Mouse (Mus musculus): ENCODE data around the gene Qrsl1.

Qrsl1 gene

DNA sequence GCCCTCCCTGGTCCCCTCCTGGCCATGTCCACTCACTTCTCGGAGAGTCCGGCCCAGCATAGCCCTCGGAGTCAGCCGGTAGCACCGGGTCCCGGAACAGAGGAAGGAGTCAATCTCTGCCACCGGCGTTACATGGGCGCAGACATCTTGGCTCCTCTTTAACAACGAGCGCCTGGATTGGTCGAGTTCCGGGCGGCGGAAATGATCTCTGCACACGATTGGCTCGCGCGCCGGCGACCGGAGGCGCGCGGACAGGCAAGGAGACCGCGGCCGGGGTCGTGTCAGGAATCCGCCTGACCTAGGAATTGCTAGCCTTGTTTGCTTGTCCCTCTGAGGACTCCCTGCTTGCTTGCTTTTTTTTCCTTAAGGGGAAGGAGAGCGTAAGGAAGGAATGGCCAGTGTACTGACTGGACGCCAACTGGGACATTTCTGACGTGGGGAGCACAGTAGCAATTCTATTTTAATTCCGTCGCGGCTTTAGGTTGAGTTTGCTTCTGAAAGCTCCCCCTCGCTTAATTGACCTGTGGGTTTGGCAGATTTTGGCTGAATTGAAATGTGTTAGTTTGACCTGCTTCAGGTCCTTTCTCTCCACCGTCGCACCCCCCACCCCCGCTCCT, at the start of gene Qrsl1, which contains the start of gene Rtn4ip1:
Gene Qrsl1 (minus strand): TSS at position 168 of the 617 bp plus-strand sequence.
Gene Rtn4ip1 (plus strand): TSS at position 230 of the 617 bp plus-strand sequence.
- DNase-seq (ENCODE audit: low read depth, low spot score): peak; percentile 96

- no peak for DNase-seq (ENCODE audit: low read depth, low spot score)
Measured at GRCm38 (mm10) chr10:43945435-43945834, 43.9 kb upstream of the Qrsl1 start.

GRCm38 (mm10) chr10:43943736-43944135, 42.2 kb upstream of the Qrsl1 start:
- DNase-seq (ENCODE audit: low read depth, low spot score): no peak

- DNase-seq (ENCODE audit: low read depth, low spot score): peak; percentile 82
Measured at GRCm38 (mm10) chr10:43939136-43939662, 37.7 kb upstream of the Qrsl1 start.

- no peak for DNase-seq (ENCODE audit: low read depth, low spot score)
Measured at GRCm38 (mm10) chr10:43928596-43928995, 27.1 kb upstream of the Qrsl1 start.

DNA sequence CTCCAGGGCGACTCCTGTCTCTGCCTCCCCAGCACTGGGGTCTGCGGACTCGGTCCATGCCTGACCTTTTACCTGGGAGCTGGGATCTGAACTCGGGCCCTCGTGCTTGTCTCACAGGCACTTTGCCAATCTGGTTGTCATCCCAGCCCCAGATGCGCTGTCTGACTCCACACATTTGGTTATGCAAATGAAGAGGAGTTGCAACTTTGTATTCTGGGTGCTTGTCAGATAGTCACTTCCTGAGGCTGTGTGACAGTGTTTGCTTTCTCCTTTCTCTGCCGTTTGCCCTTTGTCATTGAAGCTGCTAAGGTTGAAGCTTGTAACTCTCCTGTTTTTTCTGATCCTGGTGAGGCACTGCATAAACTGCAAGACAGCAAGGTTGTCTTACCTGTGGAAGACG, 26.2 kb upstream of the Qrsl1 start:
- peak; percentile 51 for DNase-seq (ENCODE audit: low read depth, low spot score)

- DNase-seq (ENCODE audit: low read depth, low spot score): peak; percentile 58
Measured at GRCm38 (mm10) chr10:43925776-43926175, 24.2 kb upstream of the Qrsl1 start.

DNA sequence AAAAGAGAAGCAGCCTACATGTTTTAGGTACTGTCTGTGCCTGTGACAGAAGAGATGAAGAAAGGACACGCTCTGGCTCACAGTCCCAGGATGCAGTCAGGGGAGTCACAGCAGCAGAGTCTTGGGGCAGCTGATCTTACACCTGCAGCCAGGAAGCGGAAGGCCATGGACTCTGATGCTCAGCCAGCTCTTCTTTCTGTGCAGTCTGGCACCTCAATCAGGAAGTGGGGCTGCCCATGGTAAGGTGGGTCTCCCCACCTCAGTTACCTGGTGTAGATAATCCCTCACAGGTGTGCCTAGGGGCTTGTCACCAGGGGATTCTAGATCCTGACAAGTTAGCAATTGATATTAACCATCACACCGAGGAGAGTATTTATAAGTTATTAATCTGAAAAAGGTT, 21.6 kb upstream of the Qrsl1 start:
- no peak for DNase-seq (ENCODE audit: low read depth, low spot score)

DNA sequence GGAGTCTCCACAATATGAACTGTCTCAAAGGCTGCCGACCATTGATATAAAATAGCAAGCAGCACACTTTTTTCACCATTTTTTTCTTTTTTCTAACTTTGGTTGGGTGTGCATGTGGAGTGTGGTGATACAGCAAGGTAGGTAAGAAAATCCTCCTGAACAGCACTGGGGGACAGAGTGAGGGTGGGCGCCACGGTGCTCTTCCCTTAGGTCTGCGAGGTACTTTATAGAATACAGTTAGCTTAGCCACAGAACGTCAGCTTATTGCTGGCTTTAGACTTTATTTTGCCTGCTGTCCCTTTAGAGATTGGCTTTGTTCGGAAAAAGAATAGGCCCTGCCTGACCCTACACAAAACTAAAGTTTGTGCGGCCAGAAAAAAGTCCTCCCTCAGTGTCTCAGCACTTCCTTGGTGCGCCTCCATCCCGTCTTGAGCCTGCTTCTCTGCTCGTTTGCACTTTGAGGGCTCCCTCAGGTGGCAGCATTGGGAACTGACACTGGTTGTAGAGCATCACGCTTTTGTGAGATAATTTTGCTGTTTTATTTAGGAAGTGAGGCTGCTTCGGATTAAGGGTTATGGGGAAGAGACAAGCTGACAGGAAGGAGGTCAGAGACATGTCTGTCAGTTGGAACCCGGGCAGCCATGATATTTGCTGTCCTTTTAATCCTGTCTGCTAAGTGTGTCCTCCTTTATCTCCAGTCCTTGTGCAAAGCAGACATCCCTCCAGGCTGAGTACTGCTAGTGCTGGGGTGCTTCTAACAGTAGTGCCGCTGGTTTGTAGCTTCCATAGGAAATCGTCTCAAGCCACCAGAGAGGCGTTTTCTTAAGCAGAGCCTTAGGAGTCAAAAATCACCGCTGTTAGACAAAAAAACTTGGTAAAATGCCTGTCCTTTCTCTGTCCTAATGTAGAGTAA, 17.4 kb upstream of the Qrsl1 start:
- peak; percentile 81 for DNase-seq (ENCODE audit: low read depth, low spot score)

DNA sequence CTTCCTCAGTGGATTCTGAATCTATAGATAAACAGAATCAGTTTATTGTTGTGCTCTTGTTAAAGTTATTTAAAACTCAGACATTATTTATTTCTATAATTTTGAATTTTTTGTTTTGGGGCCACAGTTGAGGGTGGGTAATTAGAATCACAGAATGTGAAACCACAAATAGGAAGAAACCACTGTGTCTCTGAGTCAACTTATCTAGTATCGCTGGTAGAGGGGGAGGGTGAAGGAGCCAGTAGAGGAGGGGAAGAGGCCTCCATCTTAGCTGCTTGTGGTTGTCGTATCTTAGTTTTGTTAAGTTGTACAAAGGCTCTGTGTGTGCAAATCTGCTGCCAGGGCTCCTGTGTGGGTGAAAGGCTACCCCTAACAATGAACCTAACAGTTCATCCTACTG, 15.2 kb upstream of the Qrsl1 start:
- no peak for DNase-seq (ENCODE audit: low read depth, low spot score)

DNA sequence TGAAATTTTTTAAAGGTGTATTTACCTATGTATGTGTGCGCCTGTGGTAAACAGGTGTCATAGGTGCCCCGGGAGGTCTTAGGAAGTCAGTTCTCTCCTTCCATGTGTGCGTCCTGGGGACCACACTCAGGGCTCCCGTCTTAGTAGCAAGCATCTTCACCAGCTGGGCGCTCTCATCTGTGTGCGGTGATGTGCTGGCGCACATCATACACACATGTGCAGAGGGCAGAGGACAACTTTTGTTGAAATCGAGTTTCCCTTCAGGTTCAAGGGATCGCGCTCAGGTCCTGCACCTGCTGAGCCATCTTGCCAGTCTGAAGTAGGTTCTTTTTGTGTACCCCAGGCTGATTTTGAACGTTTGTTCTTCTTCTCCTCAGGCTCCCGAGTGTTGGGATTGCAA, 14.6 kb upstream of the Qrsl1 start:
- no peak for DNase-seq (ENCODE audit: low read depth, low spot score)

- DNase-seq (ENCODE audit: low read depth, low spot score): no peak
Measured at GRCm38 (mm10) chr10:43912236-43912635, 10.7 kb upstream of the Qrsl1 start.

DNA sequence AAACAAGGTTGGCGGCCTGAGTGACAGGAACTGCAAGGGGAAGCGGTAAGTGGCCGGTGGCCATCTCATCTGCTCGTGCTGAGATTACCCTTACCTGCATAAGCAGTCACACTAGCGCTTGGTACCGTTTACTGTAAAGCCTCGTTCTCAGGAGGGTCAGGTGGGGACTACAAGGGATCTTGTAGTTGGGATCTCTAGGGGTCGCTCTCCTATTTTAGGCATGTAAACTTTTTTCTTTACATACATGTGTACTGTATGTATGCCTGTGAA, 9.3 kb upstream of the Qrsl1 start:
- DNase-seq (ENCODE audit: low read depth, low spot score): no peak

DNA sequence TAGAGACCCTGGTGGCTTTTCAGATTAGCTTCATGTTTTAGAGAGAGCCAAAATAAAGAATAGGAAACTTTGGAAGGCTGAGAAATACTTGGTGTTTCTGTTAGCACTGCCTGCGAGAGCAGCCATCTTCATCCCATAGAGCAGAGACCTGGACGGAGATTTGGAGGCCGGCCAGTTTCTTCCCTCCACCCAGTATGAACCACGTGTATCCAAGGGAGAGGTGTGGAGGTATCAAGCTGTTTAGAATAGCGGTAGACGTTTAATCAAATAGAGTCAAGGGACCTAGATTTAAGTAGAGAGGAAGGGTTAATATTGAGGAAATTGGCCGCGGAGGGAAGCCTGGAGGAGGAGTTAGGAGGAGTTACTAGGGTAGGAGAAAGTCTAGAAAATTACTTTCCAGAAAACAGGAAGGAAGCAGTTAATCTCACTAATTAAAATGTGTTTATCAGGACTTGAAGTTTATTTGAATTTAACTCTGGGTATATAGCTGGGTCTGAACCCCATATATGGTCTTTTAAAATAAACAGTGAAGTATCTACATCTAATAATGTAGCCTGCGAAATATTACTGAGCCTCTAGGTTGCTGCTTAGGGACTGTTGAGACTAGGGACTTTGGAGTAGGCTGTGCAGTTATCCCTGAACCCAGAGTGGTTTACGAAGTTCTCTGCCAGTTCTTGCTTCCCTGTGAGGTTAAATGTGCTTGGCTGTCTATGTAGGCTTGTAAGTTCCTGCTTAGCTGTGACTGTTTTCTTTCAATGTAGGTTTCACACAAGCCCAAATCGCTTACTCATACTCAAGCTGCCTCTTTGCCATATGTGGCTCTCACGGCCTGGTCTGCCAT, 8.7 kb upstream of the Qrsl1 start:
- no peak for DNase-seq (ENCODE audit: low read depth, low spot score)

GRCm38 (mm10) chr10:43904569-43904968, 3.0 kb upstream of the Qrsl1 start:
- DNase-seq (ENCODE audit: low read depth, low spot score): no peak

DNA sequence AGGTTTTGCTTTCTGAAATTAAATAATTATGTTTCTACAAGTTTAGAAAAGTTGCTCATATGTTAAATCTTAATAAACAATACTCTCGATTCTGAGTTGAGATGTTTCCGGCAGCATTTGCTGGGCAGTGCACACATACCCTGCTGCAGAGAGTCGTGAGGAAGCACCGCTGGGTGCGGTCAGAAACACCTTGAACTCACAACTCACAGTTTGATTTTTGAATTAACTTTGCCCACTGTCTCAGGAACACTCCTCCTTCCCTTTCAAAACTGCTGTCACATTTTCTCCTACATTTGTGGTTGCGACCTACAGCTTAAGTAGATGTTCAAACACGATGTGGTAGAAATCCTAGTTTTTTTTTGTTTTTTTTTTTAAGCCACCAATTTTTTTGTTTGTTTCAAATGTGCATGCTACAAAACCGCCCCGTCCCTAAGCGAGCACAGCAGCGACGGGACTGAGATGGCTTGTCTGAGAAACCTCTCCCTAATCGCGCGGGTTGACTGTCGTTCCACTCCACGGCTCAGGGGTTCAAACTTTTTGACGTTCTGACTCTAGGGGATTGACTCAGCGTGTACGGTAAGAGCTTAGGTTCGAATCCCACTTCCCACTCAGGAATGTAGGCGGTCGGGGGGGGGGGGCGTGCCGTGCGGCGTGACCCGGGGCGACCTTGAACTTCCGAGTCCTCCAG, 518 bp downstream of the Qrsl1 start:
- DNase-seq (ENCODE audit: low read depth, low spot score): peak; percentile 17

DNA sequence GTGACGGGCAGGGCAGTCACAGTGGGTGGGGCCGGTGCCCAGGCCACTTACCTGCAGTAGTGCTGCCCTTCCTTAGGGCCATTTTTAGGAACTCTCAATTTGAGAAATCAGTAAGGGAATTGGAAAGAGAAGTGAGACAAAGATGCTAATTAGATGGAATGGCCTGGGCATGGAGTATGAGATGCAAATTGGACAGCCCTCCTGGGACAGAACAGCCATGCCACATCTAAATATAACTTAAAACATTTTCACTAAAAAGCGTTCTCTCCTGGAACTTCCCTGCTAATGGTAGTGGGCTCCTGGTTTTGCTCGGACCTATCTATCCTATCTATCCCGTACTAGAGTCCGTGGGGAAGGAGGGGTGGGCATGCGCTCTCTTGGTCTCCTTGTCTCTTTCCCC, 3.3 kb downstream of the Qrsl1 start:
- DNase-seq (ENCODE audit: low read depth, low spot score): no peak

DNA sequence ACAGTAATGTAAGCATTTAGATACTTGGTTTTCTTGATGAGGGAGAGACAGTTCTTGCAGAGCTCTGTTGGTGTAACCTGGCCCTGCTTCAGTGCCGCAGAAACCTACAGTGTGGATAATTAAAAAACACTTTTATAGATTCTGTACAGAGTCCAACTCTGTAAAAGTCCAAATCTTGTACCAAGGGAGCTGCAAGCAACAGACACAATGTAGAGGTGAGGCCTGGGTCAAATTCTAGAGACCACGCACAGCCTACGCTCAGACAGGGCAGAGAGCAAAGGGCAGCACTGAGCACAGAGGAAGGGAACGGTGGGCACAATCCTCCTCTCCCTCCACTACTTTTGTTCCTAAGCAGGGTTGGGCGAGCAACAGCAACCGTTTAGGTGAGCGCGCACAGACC, 5.5 kb downstream of the Qrsl1 start:
- no peak for DNase-seq (ENCODE audit: low read depth, low spot score)

GRCm38 (mm10) chr10:43892971-43893370, 8.6 kb downstream of the Qrsl1 start:
- DNase-seq (ENCODE audit: low read depth, low spot score): no peak

DNA sequence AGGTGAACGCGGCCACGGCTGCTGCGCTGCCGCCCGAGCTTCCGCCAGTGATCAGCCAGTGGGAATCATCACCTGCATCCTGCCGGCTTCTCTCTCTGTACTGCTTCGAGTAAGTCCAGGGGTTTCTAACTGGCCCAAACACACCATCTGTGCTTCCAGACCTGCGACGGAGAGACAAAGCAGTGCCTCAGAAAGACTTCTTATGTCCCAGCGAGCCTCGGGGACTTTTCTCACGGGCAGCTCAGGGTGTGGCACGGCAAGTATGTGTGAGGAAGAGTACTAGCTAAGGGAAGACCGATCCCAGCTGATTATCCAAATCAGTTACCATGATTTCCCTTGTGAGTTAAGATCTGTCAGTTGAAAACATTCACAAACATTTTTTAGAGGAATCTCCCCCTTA, 12.6 kb downstream of the Qrsl1 start:
- DNase-seq (ENCODE audit: low read depth, low spot score): peak; percentile 58

- no peak for DNase-seq (ENCODE audit: low read depth, low spot score)
Measured at GRCm38 (mm10) chr10:43887676-43888075, 13.9 kb downstream of the Qrsl1 start.

Data from ZHBTc4 (cell line).